ENCODE assay signal across 8 mouse cellular contexts in genomic region chr7:34169454-34169853, GRCm38 (mm10). TPM values are rescaled to one million over a fixed set of nuclear protein-coding genes. Genes with fewer than 3 reads are reported as not detected.
DNase-seq lines count a peak whose midpoint lies in the region; ATAC-seq and TF ChIP-seq lines count a peak whose summit lies in the region.

Gene Uba2, minus strand, starts transcription at chr7:34169599.

- TF ChIP-seq POLR2A in lung, adult 2 months (IDR thresholded peaks at IDR 0.05; ENCODE audit: borderline replicate concordance, extremely low read depth, low read depth, low read length), result no peak
- TF ChIP-seq POLR2A in bone marrow, adult 2 months (IDR thresholded peaks at IDR 0.05; ENCODE audit: borderline replicate concordance, control insufficient read depth, low read depth, low read length), result no peak

- peaks cover 8% of the 10 kb centered on the region for H3K4me1 ChIP-seq in lung, adult 2 months (ENCODE audit: control insufficient read depth, insufficient read depth, low read length)
- H3K4me1 ChIP-seq in bone marrow, adult 2 months (ENCODE audit: control insufficient read depth, insufficient read depth, low read length), result no peaks in the 10 kb centered on the region; the same call in 1 of the 2 replicates
- peaks cover 11% of the 10 kb centered on the region for H3K4me1 ChIP-seq in midbrain, embryonic 12.5 days

- no peak for DNase-seq in lung, adult 2 months
- no peak for DNase-seq in lung, postnatal 25 days (ENCODE audit: low spot score)
- DNase-seq in gastrocnemius, postnatal 4 days (ENCODE audit: low spot score in 2 of 2), result no peak
- no peak for DNase-seq in large intestine, adult 2 months (ENCODE audit: low read depth, low spot score)
- no peak for DNase-seq in ovary, postnatal 36 days (ENCODE audit: low spot score)
- no peak for DNase-seq in embryo, embryonic 10.5 days (ENCODE audit: low spot score)

- no peak within 1 kb of the TSS; the same call in 1 of the 2 replicates for H3K27ac ChIP-seq in bone marrow, adult 2 months (ENCODE audit: control insufficient read depth, insufficient read depth, low read depth, low read length, poor library complexity)
- H3K27ac ChIP-seq in midbrain, embryonic 12.5 days (replicated peaks), result peak within 1 kb of the TSS; percentile 89

- 75% methylated on average over 3 of the region's 3 CpGs for WGBS in lung, adult 2 months
- 88% methylated on average over 3 of the region's 3 CpGs for WGBS in bone marrow, adult 2 months
- WGBS in large intestine, adult 2 months, result 76% methylated on average over 3 of the region's 3 CpGs
- WGBS in midbrain, embryonic 12.5 days, result 80% methylated on average over 3 of the region's 3 CpGs

- no peak for TF ChIP-seq CTCF in lung, adult 2 months (IDR thresholded peaks at IDR 0.05; ENCODE audit: insufficient read depth, low read length)
- no peak for TF ChIP-seq CTCF in bone marrow, adult 2 months (IDR thresholded peaks at IDR 0.05; ENCODE audit: control insufficient read depth, insufficient read depth, low read length)

- ATAC-seq in midbrain, embryonic 12.5 days (ENCODE audit: low FRiP score, low read depth), result no peak

- H3K9ac ChIP-seq in midbrain, embryonic 12.5 days (replicated peaks), result peak within 1 kb of the TSS; percentile 96

- peaks cover 9% of the 10 kb centered on the region for H3K36me3 ChIP-seq in midbrain, embryonic 12.5 days

- H3K27me3 ChIP-seq in midbrain, embryonic 12.5 days, result no peaks in the 10 kb centered on the region

- no peaks in the 10 kb centered on the region for H3K9me3 ChIP-seq in midbrain, embryonic 12.5 days

- H3K4me2 ChIP-seq in midbrain, embryonic 12.5 days (replicated peaks), result peak within 1 kb of the TSS; percentile 75

- H3K4me3 ChIP-seq in lung, adult 2 months (replicated peaks; ENCODE audit: extremely low read depth, low read depth, low read length), result peak within 1 kb of the TSS; percentile 91
- peak within 1 kb of the TSS; percentile 90 for H3K4me3 ChIP-seq in bone marrow, adult 2 months (replicated peaks; ENCODE audit: control insufficient read depth, low read depth, low read length)
- H3K4me3 ChIP-seq in midbrain, embryonic 12.5 days, result peak within 1 kb of the TSS; percentile 91

RNA-seq across cellular contexts. Expression of gene Uba2, which starts in this region (rescaled TPM):
- 23.9 and 42.1 TPM in 2 replicates for polyA plus RNA-seq in lung, adult 2 months (2012; rRNA removed)
- 50.3 and 72.5 TPM in 2 replicates for polyA plus RNA-seq in bone marrow, adult 2 months (2011; ENCODE audit: insufficient read depth, insufficient read length, low replicate concordance, missing spikeins)
- total RNA-seq in gastrocnemius, postnatal 4 days (2021), result 10 to 100 TPM; 66.8 to 78.1 TPM
- 29.6 and 38.2 TPM in 2 replicates for polyA plus RNA-seq in large intestine, adult 2 months (2012; rRNA removed)
- 247 TPM in 2 replicates for polyA plus RNA-seq in midbrain, embryonic 12.5 days (2016; fragmentation: Nextera tagmentation; extraction: Ambion mirVana)
